Mouse (Mus musculus): ENCODE measurements around the gene Gmnn. TPM values are rescaled to one million over a fixed set of nuclear protein-coding genes. Genes with fewer than 3 reads are reported as not detected.

Gene Gmnn
- polyA plus RNA-seq, 1 experiment from 2014 or later: 103 TPM

Other genes starting within 250 kb of the Gmnn start
- gene Ripor2, start 179.7 kb downstream of the Gmnn start, polyA plus RNA-seq (2015; fragmentation: Nextera tagmentation; extraction: Ambion mirVana): 4.3 and 5.0 TPM in 2 replicates
- gene Armh2, start 20.7 kb downstream of the Gmnn start, polyA plus RNA-seq (2015; fragmentation: Nextera tagmentation; extraction: Ambion mirVana): not detected in 2 replicates
- gene BC005537, start 39.7 kb upstream of the Gmnn start, polyA plus RNA-seq (2015; fragmentation: Nextera tagmentation; extraction: Ambion mirVana): 12.7 and 16.1 TPM in 2 replicates
- gene Acot13, start 69.6 kb upstream of the Gmnn start, polyA plus RNA-seq (2015; fragmentation: Nextera tagmentation; extraction: Ambion mirVana): 68.7 and 74.2 TPM in 2 replicates
- 45.8 and 52.7 TPM in 2 replicates for gene Tdp2, start 69.8 kb upstream of the Gmnn start, polyA plus RNA-seq (2015; fragmentation: Nextera tagmentation; extraction: Ambion mirVana)
- 0.20 and 0.21 TPM in 2 replicates for gene D130043K22Rik, start 83.2 kb upstream of the Gmnn start, polyA plus RNA-seq (2015; fragmentation: Nextera tagmentation; extraction: Ambion mirVana)
- 7.1 and 7.6 TPM in 2 replicates for gene Aldh5a1, start 175.7 kb upstream of the Gmnn start, polyA plus RNA-seq (2015; fragmentation: Nextera tagmentation; extraction: Ambion mirVana)
- gene Gpld1, start 181.2 kb upstream of the Gmnn start, polyA plus RNA-seq (2015; fragmentation: Nextera tagmentation; extraction: Ambion mirVana): 1.7 and 1.9 TPM in 2 replicates

All from lung, embryonic 16.5 days (tissue).